Mouse (Mus musculus): ENCODE results near the gene Tut1.

- TF ChIP-seq CTCF (IDR thresholded peaks at IDR 0.05; ENCODE audit: low read depth) (no peak), EP300 (IDR thresholded peaks at IDR 0.05; ENCODE audit: low read depth) (no peak)
Measured at GRCm38 (mm10) chr19:8998546-8998945, 44.9 kb downstream of the Tut1 start.

Data from heart, postnatal 0 days (tissue).